Comparison of ENCODE assay signal across 27 mouse cellular contexts in genomic region chr4:139034540-139034939, GRCm38 (mm10). TPM values are rescaled to one million over a fixed set of nuclear protein-coding genes. Genes with fewer than 3 reads are reported as not detected.
A peak's percentile ranks its signal among the peaks of the same experiment; 100 is the strongest.
DNase-seq lines count a peak whose midpoint lies in the region; ATAC-seq and TF ChIP-seq lines count a peak whose summit lies in the region.
"Had no signal": no experiment of that assay in that cellular context is flagged by ENCODE, and none has a peak within 500 bp of the region (broad histone marks: within the 10 kb centered on the region; RNA-seq: fewer than 3 reads in every experiment).

No protein-coding gene starts in this region.

- no peak overlapping the region for H3K9ac ChIP-seq in heart, adult 2 months (ENCODE audit: low read depth, low read length)
- no peak overlapping the region for H3K9ac ChIP-seq in heart, embryonic 11.5 days (ENCODE audit: low read depth, low read length)
- no peak overlapping the region for H3K9ac ChIP-seq in kidney, embryonic 14.5 days (ENCODE audit: low read depth, low read length)
- no peak overlapping the region for H3K9ac ChIP-seq in midbrain, postnatal 0 days (replicated peaks; ENCODE audit: low read length, poor library complexity, severe bottlenecking)
- no peak overlapping the region for H3K9ac ChIP-seq in midbrain, embryonic 15.5 days
- H3K9ac ChIP-seq: forebrain, embryonic 15.5 days; hindbrain, embryonic 15.5 days; stomach, embryonic 15.5 days had no signal

- no peak for ATAC-seq in heart, embryonic 11.5 days (replicated peaks; ENCODE audit: insufficient number of reproducible peaks, low FRiP score, low TSS enrichment)
- no peak for ATAC-seq in kidney, embryonic 14.5 days (ENCODE audit: low FRiP score, low TSS enrichment)
- ATAC-seq in midbrain, postnatal 0 days (ENCODE audit: low FRiP score): no peak
- ATAC-seq in midbrain, embryonic 15.5 days (replicated peaks): no peak
- ATAC-seq: activated CD4-positive, CD25-positive, alpha-beta regulatory T cell, adult 4 months; forebrain, embryonic 15.5 days; Patski had no signal

- H3K4me3 ChIP-seq in heart, adult 2 months: no peak overlapping the region
- no peak overlapping the region for H3K4me3 ChIP-seq in heart, embryonic 11.5 days (ENCODE audit: low read depth, low read length)
- H3K4me3 ChIP-seq in kidney, embryonic 14.5 days (ENCODE audit: low read length): no peak overlapping the region
- no peak overlapping the region for H3K4me3 ChIP-seq in midbrain, postnatal 0 days (ENCODE audit: low read depth, low read length)
- H3K4me3 ChIP-seq in midbrain, embryonic 15.5 days: no peak overlapping the region
- H3K4me3 ChIP-seq: erythroblast, embryonic 14.5 days; forebrain, embryonic 15.5 days; hindbrain, embryonic 15.5 days; stomach, embryonic 15.5 days had no signal

- H3K4me1 ChIP-seq in heart, adult 2 months (ENCODE audit: control insufficient read depth, insufficient read depth, low read length): peaks cover 4% of the 10 kb centered on the region
- peaks cover 12% of the 10 kb centered on the region; the same call in 1 of the 2 replicates for H3K4me1 ChIP-seq in heart, embryonic 11.5 days (ENCODE audit: control insufficient read depth, insufficient read depth, low read length)
- peaks cover 11% of the 10 kb centered on the region for H3K4me1 ChIP-seq in kidney, embryonic 14.5 days (ENCODE audit: control insufficient read depth, insufficient read depth, low read length)
- H3K4me1 ChIP-seq in midbrain, postnatal 0 days (ENCODE audit: insufficient read depth, low read length): peaks cover 10% of the 10 kb centered on the region; the same call in 1 of the 2 replicates
- peaks cover 23% of the 10 kb centered on the region for H3K4me1 ChIP-seq in midbrain, embryonic 15.5 days

- H3K9me3 ChIP-seq in heart, embryonic 11.5 days (replicated peaks; ENCODE audit: control insufficient read depth, low read length): no peaks in the 10 kb centered on the region
- peaks cover 3% of the 10 kb centered on the region; the same call in 1 of the 2 replicates for H3K9me3 ChIP-seq in kidney, embryonic 14.5 days (ENCODE audit: control insufficient read depth, low read length)
- H3K9me3 ChIP-seq in midbrain, postnatal 0 days (ENCODE audit: low read length): no peaks in the 10 kb centered on the region
- H3K9me3 ChIP-seq in midbrain, embryonic 15.5 days: no peaks in the 10 kb centered on the region
- H3K9me3 ChIP-seq: forebrain, embryonic 15.5 days; hindbrain, embryonic 15.5 days; stomach, embryonic 15.5 days had no signal

- no peak for TF ChIP-seq EP300 in heart, adult 2 months (IDR thresholded peaks at IDR 0.05; ENCODE audit: insufficient read depth, low read depth, low read length)

- no peak overlapping the region for H3K4me2 ChIP-seq in heart, embryonic 11.5 days
- H3K4me2 ChIP-seq in kidney, embryonic 14.5 days (replicated peaks; ENCODE audit: low read depth, low read length): no peak overlapping the region
- no peak overlapping the region for H3K4me2 ChIP-seq in midbrain, postnatal 0 days (ENCODE audit: low read depth, low read length, poor library complexity, severe bottlenecking)
- no peak overlapping the region for H3K4me2 ChIP-seq in midbrain, embryonic 15.5 days
- H3K4me2 ChIP-seq: forebrain, embryonic 15.5 days; hindbrain, embryonic 15.5 days; stomach, embryonic 15.5 days had no signal

- 57% methylated on average over 4 of the region's 4 CpGs for WGBS in heart, adult 2 months
- 47% methylated on average over 4 of the region's 4 CpGs for WGBS in heart, embryonic 11.5 days (ENCODE audit: insufficient replicate concordance)
- 29% methylated on average over 4 of the region's 4 CpGs for WGBS in kidney, embryonic 14.5 days
- 59% methylated on average over 4 of the region's 4 CpGs for WGBS in midbrain, postnatal 0 days
- WGBS in midbrain, embryonic 15.5 days: 55% methylated on average over 4 of the region's 4 CpGs

- intact Hi-C loops in heart, adult 2 months (cut with DNase I): no loop called here

- TF ChIP-seq POLR2A in heart, adult 2 months (IDR thresholded peaks at IDR 0.05; ENCODE audit: insufficient read depth, low read depth, low read length): no peak

- H3K27ac ChIP-seq in heart, adult 2 months: no peak overlapping the region
- H3K27ac ChIP-seq in heart, embryonic 11.5 days (ENCODE audit: low read depth, low read length): no peak overlapping the region
- H3K27ac ChIP-seq in kidney, embryonic 14.5 days (ENCODE audit: low read depth, low read length): no peak overlapping the region
- no peak overlapping the region for H3K27ac ChIP-seq in midbrain, postnatal 0 days (ENCODE audit: low read depth, low read length)
- H3K27ac ChIP-seq in midbrain, embryonic 15.5 days: no peak overlapping the region
- H3K27ac ChIP-seq: forebrain, embryonic 15.5 days; hindbrain, embryonic 15.5 days; stomach, embryonic 15.5 days had no signal

- peak; percentile 53 for TF ChIP-seq CTCF in heart, adult 2 months (IDR thresholded peaks at IDR 0.05)
- peak; percentile 44 for TF ChIP-seq CTCF in midbrain, postnatal 0 days (IDR thresholded peaks at IDR 0.05)

- no peaks in the 10 kb centered on the region for H3K36me3 ChIP-seq in heart, adult 2 months (ENCODE audit: control insufficient read depth, insufficient read depth, low read length)
- no peaks in the 10 kb centered on the region for H3K36me3 ChIP-seq in heart, embryonic 11.5 days (ENCODE audit: control insufficient read depth, insufficient read depth, low read length)
- H3K36me3 ChIP-seq in kidney, embryonic 14.5 days (ENCODE audit: control insufficient read depth, insufficient read depth, low read length): no peaks in the 10 kb centered on the region
- no peaks in the 10 kb centered on the region for H3K36me3 ChIP-seq in midbrain, postnatal 0 days (ENCODE audit: insufficient read depth, low read length)
- no peaks in the 10 kb centered on the region for H3K36me3 ChIP-seq in midbrain, embryonic 15.5 days (replicated peaks)
- H3K36me3 ChIP-seq: forebrain, embryonic 15.5 days; hindbrain, embryonic 15.5 days; stomach, embryonic 15.5 days had no signal

- H3K79me2 ChIP-seq in heart, adult 2 months (replicated peaks; ENCODE audit: control insufficient read depth, insufficient read depth, low read length): no peaks in the 10 kb centered on the region

- no peaks in the 10 kb centered on the region for H3K27me3 ChIP-seq in heart, adult 2 months (ENCODE audit: control insufficient read depth, insufficient read depth, low read length)
- 0 out of 2 replicates have a peak, but pooled peaks cover 2% of the 10 kb centered on the region for H3K27me3 ChIP-seq in heart, embryonic 11.5 days (ENCODE audit: control insufficient read depth, insufficient read depth, low read length)
- no peaks in the 10 kb centered on the region for H3K27me3 ChIP-seq in kidney, embryonic 14.5 days (ENCODE audit: control insufficient read depth, insufficient read depth, low read length)
- no peaks in the 10 kb centered on the region for H3K27me3 ChIP-seq in midbrain, postnatal 0 days (ENCODE audit: insufficient read depth, low read length)
- H3K27me3 ChIP-seq in midbrain, embryonic 15.5 days (replicated peaks): no peaks in the 10 kb centered on the region
- H3K27me3 ChIP-seq: forebrain, embryonic 15.5 days; hindbrain, embryonic 15.5 days; Patski; stomach, embryonic 15.5 days had no signal

- no peak for DNase-seq in heart, adult 2 months
- DNase-seq in kidney, postnatal 10 days: peak; percentile 26
- DNase-seq in midbrain, postnatal 0 days (ENCODE audit: low spot score): no peak
- no peak for DNase-seq in testis, postnatal 10 days (ENCODE audit: low spot score)
- DNase-seq: adrenal gland, postnatal 36 days; B cell, adult 2 months; cerebellum, adult 8-10 months; heart, adult 18-20 months; heart, postnatal 14 days; layer of hippocampus, postnatal 36 days; left cerebral cortex, postnatal 4 days; thymus, postnatal 25 days had no signal

RNA-seq across cellular contexts. Expression of gene Htr6, which starts 40.8 kb away (rescaled TPM):
- total RNA-seq in heart, adult 2 months (2021): not detected
- not detected in 2 replicates for polyA plus RNA-seq in heart, adult 2 months (2012; rRNA removed)
- polyA plus RNA-seq in heart, embryonic 11.5 days (2014; fragmentation: Nextera tagmentation; extraction: Ambion mirVana): not detected in 2 replicates
- 0.10 and 0.12 TPM in 2 replicates for polyA plus RNA-seq in kidney, embryonic 14.5 days (2014; fragmentation: Nextera tagmentation; extraction: Ambion mirVana)
- total RNA-seq in midbrain, postnatal 0 days (2014; rRNA removed): 4.2 and 5.9 TPM in 2 replicates
- polyA plus RNA-seq in midbrain, postnatal 0 days (2015; fragmentation: Nextera tagmentation; extraction: Ambion mirVana): 1.0 and 1.1 TPM in 2 replicates
- 0.50 and 0.56 TPM in 2 replicates for polyA plus RNA-seq in midbrain, embryonic 15.5 days (2015; fragmentation: Nextera tagmentation; extraction: Ambion mirVana)
- total RNA-seq: common myeloid progenitor, adult 5-6 weeks; gastrocnemius, adult 18-20 months; heart, adult 18-20 months; heart, postnatal 14 days; liver, adult 2 months; megakaryocyte-erythroid progenitor cell, adult 5-6 weeks had no signal
- polyA plus RNA-seq: activated CD4-positive, CD25-positive, alpha-beta regulatory T cell, adult 4 months; erythroblast, embryonic 14.5 days; liver, adult 2 months; lung, embryonic 16.5 days; spleen, adult 2 months; stomach, embryonic 15.5 days had no signal

RNA-seq across cellular contexts. Expression of gene Nbl1, which starts 58.3 kb away (rescaled TPM):
- total RNA-seq in heart, adult 2 months (2021): 10 to 100 TPM; 21.9 to 24.0 TPM
- 29.1 and 32.9 TPM in 2 replicates for polyA plus RNA-seq in heart, adult 2 months (2012; rRNA removed)
- polyA plus RNA-seq in heart, embryonic 11.5 days (2014; fragmentation: Nextera tagmentation; extraction: Ambion mirVana): 6.3 and 7.2 TPM in 2 replicates
- 15.5 and 22.3 TPM in 2 replicates for polyA plus RNA-seq in kidney, embryonic 14.5 days (2014; fragmentation: Nextera tagmentation; extraction: Ambion mirVana)
- total RNA-seq in midbrain, postnatal 0 days (2014; rRNA removed): 60.7 and 62.2 TPM in 2 replicates
- 53.4 and 55.7 TPM in 2 replicates for polyA plus RNA-seq in midbrain, postnatal 0 days (2015; fragmentation: Nextera tagmentation; extraction: Ambion mirVana)
- 42.3 and 50.7 TPM in 2 replicates for polyA plus RNA-seq in midbrain, embryonic 15.5 days (2015; fragmentation: Nextera tagmentation; extraction: Ambion mirVana)
- total RNA-seq: common myeloid progenitor, adult 5-6 weeks; megakaryocyte-erythroid progenitor cell, adult 5-6 weeks had no signal
